Mouse (Mus musculus) CD4-positive, CD25-positive, alpha-beta regulatory T cell (primary cell): ENCODE results near the gene Gm21721. TPM values are rescaled to one million over a fixed set of nuclear protein-coding genes. Genes with fewer than 3 reads are reported as not detected.

Experiments
- polyA plus RNA-seq: library from polyadenylated mRNA; unstranded; fragments of 100-300 nt; shearing (Covaris generic); gene quantifications from one replicate; pipeline ENCODE4 v1.2.1, GENCODE M21; 2017

Gm21721 gene
- polyA plus RNA-seq = not detected

DNA sequence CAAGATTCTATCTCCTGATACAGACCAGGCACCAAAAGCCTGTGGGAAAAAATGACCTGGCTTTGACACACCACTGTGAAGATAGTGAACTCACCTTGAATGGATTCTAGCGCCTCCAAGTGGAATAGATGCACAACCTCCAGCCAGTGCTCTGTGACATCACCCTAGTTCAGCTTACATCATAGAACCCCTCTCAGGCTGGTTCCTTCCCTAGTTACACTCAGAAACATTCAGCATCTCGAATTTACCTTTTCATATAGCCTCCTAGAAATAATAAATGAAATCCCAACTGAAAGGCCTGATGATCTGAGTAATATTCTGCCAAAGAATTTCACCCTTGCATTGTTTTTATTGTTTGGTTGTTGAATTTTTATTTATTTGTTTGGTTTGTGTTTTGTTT, at the start of gene Gm21721:
Gene Gm21721 (minus strand): TSS at position 101 of the 400 bp plus-strand sequence.

Other genes with a start within 250 kb of the Gm21721 start
- gene Gm21292, start 68.3 kb downstream of the Gm21721 start, polyA plus RNA-seq = not detected
- gene Gm21812, start 145.0 kb upstream of the Gm21721 start, polyA plus RNA-seq = not detected
- not detected for gene Gm21874, start 214.0 kb upstream of the Gm21721 start, polyA plus RNA-seq